Mouse (Mus musculus): ENCODE measurements at regions not wholly inside any gene's neighbourhood (a gene's known extent, or its start where the extent isn't known, plus 50 kb on each side); places are given as distances from the start of the nearest gene placed in this dataset.
A peak's percentile ranks its signal among the peaks of the same experiment; 100 is the strongest.

- no peak for DNase-seq
Measured at GRCm38 (mm10) chrX:85481326-85481725, 92.5 kb upstream of the Tab3 start.

- DNase-seq = peak; percentile 6
Measured at GRCm38 (mm10) chrX:85496943-85497342, 76.9 kb upstream of the Tab3 start.
